Mouse (Mus musculus) adrenal gland, adult 18-20 months (tissue): Measurements from ENCODE around the gene Irf2. TPM values are rescaled to one million over a fixed set of nuclear protein-coding genes. Genes with fewer than 3 reads are reported as not detected.

Source experiments
- DNase-seq, 2 experiments: peaks; one replicate each; pipeline ENCODE4 v3.0.0; 2021 to 2022; ENCODE audit warnings: low spot score in 2 of 2
- total RNA-seq, 2 experiments: library from RNA; stranded (reverse); gene quantifications; 1 replicate in 1 of 2; 2 replicates in 1 of 2; pipeline ENCODE4 v1.2.3; 2021

Gene Irf2
- total RNA-seq, 2 experiments from 2014 or later, result 46.8 to 54.1 TPM

- DNase-seq, result peak in 1 of 2 experiments; percentile 37
Measured at GRCm38 (mm10) chr8:46868346-46869065, 129.0 kb downstream of the Irf2 start.

- no peak for DNase-seq
Measured at GRCm38 (mm10) chr8:46869521-46869925, 130.0 kb downstream of the Irf2 start.

GRCm38 (mm10) chr8:46871086-46871485, 131.6 kb downstream of the Irf2 start:
- DNase-seq, result no peak

- no peak for DNase-seq
Measured at GRCm38 (mm10) chr8:46875615-46876293, 136.2 kb downstream of the Irf2 start.

- no peak for DNase-seq
Measured at GRCm38 (mm10) chr8:46881348-46881747, 141.8 kb downstream of the Irf2 start.

GRCm38 (mm10) chr8:46881755-46882419, 142.4 kb downstream of the Irf2 start:
- no peak for DNase-seq

GRCm38 (mm10) chr8:46882743-46883142, 143.2 kb downstream of the Irf2 start:
- DNase-seq, result no peak

- no peak for DNase-seq
Measured at GRCm38 (mm10) chr8:46883232-46884000, 143.9 kb downstream of the Irf2 start.

- no peak for DNase-seq
Measured at GRCm38 (mm10) chr8:46885786-46886185, 146.3 kb downstream of the Irf2 start.

GRCm38 (mm10) chr8:46886216-46886615, 146.7 kb downstream of the Irf2 start:
- no peak for DNase-seq

- no peak for DNase-seq
Measured at GRCm38 (mm10) chr8:46887396-46887795, 147.9 kb downstream of the Irf2 start.

- DNase-seq, result no peak
Measured at GRCm38 (mm10) chr8:46888575-46888974, 149.0 kb downstream of the Irf2 start.

GRCm38 (mm10) chr8:46890241-46890640, 150.7 kb downstream of the Irf2 start:
- DNase-seq, result no peak

- DNase-seq, result peak in 1 of 2 experiments; percentile 34
Measured at GRCm38 (mm10) chr8:46892511-46893273, 153.2 kb downstream of the Irf2 start.

GRCm38 (mm10) chr8:46894385-46894784, 154.9 kb downstream of the Irf2 start:
- DNase-seq, result no peak

GRCm38 (mm10) chr8:46896005-46896404, 156.5 kb downstream of the Irf2 start:
- DNase-seq, result no peak

- no peak for DNase-seq
Measured at GRCm38 (mm10) chr8:46896704-46897103, 157.2 kb downstream of the Irf2 start.
